12 mouse cellular contexts compared by ENCODE assay signal in genomic region chr10:119134797-119135488, GRCm38 (mm10).
A peak's percentile ranks its signal among the peaks of the same experiment; 100 is the strongest.
DNase-seq lines count a peak whose midpoint lies in the region; ATAC-seq lines count a peak whose summit lies in the region.
"Had no signal": no experiment of that assay in that cellular context is flagged by ENCODE, and none has a peak within 500 bp of the region (broad histone marks: within the 10 kb centered on the region; RNA-seq: fewer than 3 reads in every experiment).

No protein-coding gene starts in this region.

- H3K9ac ChIP-seq in limb, embryonic 12.5 days (replicated peaks) = no peak overlapping the region
- no peak overlapping the region for H3K9ac ChIP-seq in liver, embryonic 13.5 days
- H3K9ac ChIP-seq: forebrain, postnatal 0 days; hindbrain, embryonic 13.5 days had no signal

- peaks cover 13% of the 10 kb centered on the region; the same call in 1 of the 2 replicates for H3K4me1 ChIP-seq in limb, embryonic 12.5 days (replicated peaks)
- peaks cover 23% of the 10 kb centered on the region for H3K4me1 ChIP-seq in limb, embryonic 10.5 days
- peaks cover 15% of the 10 kb centered on the region for H3K4me1 ChIP-seq in liver, embryonic 13.5 days (replicated peaks)

- 56% methylated on average over 10 of the region's 10 CpGs for WGBS in limb, embryonic 12.5 days
- WGBS in limb, embryonic 10.5 days = 63% methylated on average over 10 of the region's 10 CpGs
- 37% methylated on average over 10 of the region's 10 CpGs for WGBS in liver, embryonic 13.5 days (ENCODE audit: insufficient replicate concordance)

- peak overlapping the region; percentile 6; the same call in 1 of the 2 replicates for H3K4me2 ChIP-seq in limb, embryonic 12.5 days
- H3K4me2 ChIP-seq in liver, embryonic 13.5 days = peak overlapping the region; percentile 33
- H3K4me2 ChIP-seq: hindbrain, embryonic 13.5 days had no signal

- no peak overlapping the region for H3K4me3 ChIP-seq in limb, embryonic 12.5 days (replicated peaks)
- no peak overlapping the region for H3K4me3 ChIP-seq in limb, embryonic 10.5 days
- H3K4me3 ChIP-seq in liver, embryonic 13.5 days (replicated peaks) = no peak overlapping the region
- H3K4me3 ChIP-seq: hindbrain, embryonic 13.5 days had no signal

- peak; percentile 29 for DNase-seq in embryo, embryonic 10.5 days (ENCODE audit: low spot score)
- DNase-seq in embryo, embryonic 10 days (ENCODE audit: low spot score) = no peak
- DNase-seq in limb, embryonic 10.5 days (ENCODE audit: low spot score) = no peak
- peak; percentile 15 for DNase-seq in ES-CJ7 (ENCODE audit: low read depth, low spot score)
- peak; percentile 15 for DNase-seq in liver, embryonic 13.5 days
- no peak for DNase-seq in spleen, postnatal 14 days (ENCODE audit: low spot score in 2 of 2)
- no peak for DNase-seq in right cerebral cortex, postnatal 25 days
- DNase-seq: forebrain, postnatal 0 days; gastrocnemius, postnatal 14 days; thymus, adult 18-20 months had no signal

- ATAC-seq in limb, embryonic 12.5 days (ENCODE audit: insufficient number of reproducible peaks, insufficient read depth, low FRiP score, low TSS enrichment, low read depth) = no peak
- peak; percentile 85 for ATAC-seq in liver, embryonic 13.5 days (ENCODE audit: low read depth)
- ATAC-seq: forebrain, postnatal 0 days had no signal

- H3K27ac ChIP-seq in limb, embryonic 12.5 days = no peak overlapping the region
- H3K27ac ChIP-seq in limb, embryonic 10.5 days = no peak overlapping the region
- H3K27ac ChIP-seq in liver, embryonic 13.5 days = no peak overlapping the region
- H3K27ac ChIP-seq: hindbrain, embryonic 13.5 days had no signal

- H3K27me3 ChIP-seq in limb, embryonic 12.5 days = peaks cover 9% of the 10 kb centered on the region; the same call in 1 of the 2 replicates
- 0 out of 2 replicates have a peak, but pooled peaks cover 7% of the 10 kb centered on the region for H3K27me3 ChIP-seq in limb, embryonic 10.5 days (ENCODE audit: low read depth, poor library complexity, severe bottlenecking)
- H3K27me3 ChIP-seq in liver, embryonic 13.5 days = no peaks in the 10 kb centered on the region
- H3K27me3 ChIP-seq: hindbrain, embryonic 13.5 days had no signal

- H3K36me3 ChIP-seq in limb, embryonic 12.5 days = no peaks in the 10 kb centered on the region
- H3K36me3 ChIP-seq in limb, embryonic 10.5 days = no peaks in the 10 kb centered on the region
- H3K36me3 ChIP-seq in liver, embryonic 13.5 days = no peaks in the 10 kb centered on the region
- H3K36me3 ChIP-seq: hindbrain, embryonic 13.5 days had no signal

- no peaks in the 10 kb centered on the region for H3K9me3 ChIP-seq in limb, embryonic 12.5 days
- no peaks in the 10 kb centered on the region for H3K9me3 ChIP-seq in limb, embryonic 10.5 days (replicated peaks)
- no peaks in the 10 kb centered on the region for H3K9me3 ChIP-seq in liver, embryonic 13.5 days (replicated peaks)
- H3K9me3 ChIP-seq: hindbrain, embryonic 13.5 days had no signal

Comparison
In these comparisons a context has a peak if more than half of its experiments do, and no peak if none do; other contexts are left out.
1. DNase-seq: peak in embryo, embryonic 10.5 days (single experiment), ES-CJ7 (single experiment) and liver, embryonic 13.5 days (single experiment); none in embryo, embryonic 10 days (single experiment), limb, embryonic 10.5 days (single experiment), spleen, postnatal 14 days (0 of 2) and right cerebral cortex, postnatal 25 days (single experiment).